Mouse (Mus musculus): ENCODE measurements around the gene Gc. TPM values are rescaled to one million over a fixed set of nuclear protein-coding genes. Genes with fewer than 3 reads are reported as not detected.

The Gc gene
- total and polyA plus RNA-seq, 2 experiments from 2014 or later, result 0.15 to 0.42 TPM

- Histone ChIP-seq H3K27ac (no peak overlapping the region), H3K4me2 (ENCODE audit: low read depth, low read length) (no peak overlapping the region), H3K36me3 (ENCODE audit: insufficient read depth, low read length) (no peaks in the 10 kb centered on the region), H3K4me1 (ENCODE audit: insufficient read depth, low read length) (no peaks in the 10 kb centered on the region), H3K27me3 (ENCODE audit: insufficient read depth, low read length) (no peaks in the 10 kb centered on the region), H3K9ac (replicated peaks; ENCODE audit: low read length) (no peak overlapping the region), H3K4me3 (ENCODE audit: low read length) (no peak overlapping the region), H3K9me3 (ENCODE audit: low read length) (no peaks in the 10 kb centered on the region)
- 81% methylated on average over 4 of the region's 4 CpGs for WGBS
- DNase-seq (ENCODE audit: low spot score) (no peak), ATAC-seq (no peak)
- no peak for TF ChIP-seq CTCF (IDR thresholded peaks at IDR 0.05; ENCODE audit: low read depth)
Measured at GRCm38 (mm10) chr5:89461817-89462216, 4.1 kb upstream of the Gc start.

GRCm38 (mm10) chr5:89459591-89459990 lies 1.9 kb upstream of the Gc start:
- H3K27me3 ChIP-seq (ENCODE audit: insufficient read depth, low read length), result no peaks in the 10 kb centered on the region
- TF ChIP-seq CTCF (IDR thresholded peaks at IDR 0.05; ENCODE audit: low read depth), result no peak
- no peak overlapping the region for H3K9ac ChIP-seq (replicated peaks; ENCODE audit: low read length)
- H3K4me2 ChIP-seq (ENCODE audit: low read depth, low read length), result no peak overlapping the region
- DNase-seq (ENCODE audit: low spot score), result no peak
- no peaks in the 10 kb centered on the region for H3K9me3 ChIP-seq (ENCODE audit: low read length)
- H3K4me3 ChIP-seq (ENCODE audit: low read length), result no peak overlapping the region
- no peak for ATAC-seq
- H3K27ac ChIP-seq, result no peak overlapping the region
- H3K4me1 ChIP-seq (ENCODE audit: insufficient read depth, low read length), result no peaks in the 10 kb centered on the region
- H3K36me3 ChIP-seq (ENCODE audit: insufficient read depth, low read length), result no peaks in the 10 kb centered on the region

DNA sequence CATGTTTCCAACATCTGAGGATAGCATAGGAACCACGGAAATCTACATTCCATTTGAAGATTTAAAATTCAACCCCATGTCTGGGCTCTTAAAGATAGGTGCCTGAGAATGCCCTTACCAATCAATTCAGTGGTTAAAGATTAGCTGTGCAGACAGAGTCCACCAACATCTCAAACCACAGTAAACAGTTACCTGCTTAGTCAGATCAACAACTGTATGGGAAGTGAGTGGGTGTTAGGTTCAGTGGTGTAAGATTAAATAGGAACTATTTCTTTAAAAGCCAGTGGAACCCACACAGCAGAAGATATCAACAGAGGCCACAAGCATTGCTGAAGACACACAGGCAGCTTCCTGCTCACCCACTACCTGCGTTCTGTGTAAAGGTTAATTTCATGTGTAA lies 1.3 kb upstream of the Gc start:
- no peaks in the 10 kb centered on the region for H3K27me3 ChIP-seq (ENCODE audit: insufficient read depth, low read length)
- H3K27ac ChIP-seq, result no peak overlapping the region
- H3K36me3 ChIP-seq (ENCODE audit: insufficient read depth, low read length), result no peaks in the 10 kb centered on the region
- H3K9ac ChIP-seq (replicated peaks; ENCODE audit: low read length), result no peak overlapping the region
- 83% methylated on average over 2 of the region's 2 CpGs for WGBS
- no peaks in the 10 kb centered on the region for H3K9me3 ChIP-seq (ENCODE audit: low read length)
- no peak for DNase-seq (ENCODE audit: low spot score)
- H3K4me1 ChIP-seq (ENCODE audit: insufficient read depth, low read length), result no peaks in the 10 kb centered on the region
- ATAC-seq, result no peak
- no peak for TF ChIP-seq CTCF (IDR thresholded peaks at IDR 0.05; ENCODE audit: low read depth)
- H3K4me3 ChIP-seq (ENCODE audit: low read length), result no peak overlapping the region
- H3K4me2 ChIP-seq (ENCODE audit: low read depth, low read length), result no peak overlapping the region

- Histone ChIP-seq H3K4me3 (ENCODE audit: low read length) (no peak overlapping the region), H3K9me3 (ENCODE audit: low read length) (no peaks in the 10 kb centered on the region), H3K36me3 (ENCODE audit: insufficient read depth, low read length) (no peaks in the 10 kb centered on the region), H3K4me2 (ENCODE audit: low read depth, low read length) (no peak overlapping the region), H3K4me1 (ENCODE audit: insufficient read depth, low read length) (no peaks in the 10 kb centered on the region), H3K27ac (no peak overlapping the region), H3K27me3 (ENCODE audit: insufficient read depth, low read length) (no peaks in the 10 kb centered on the region), H3K9ac (replicated peaks; ENCODE audit: low read length) (no peak overlapping the region)
- peak; percentile 61 for TF ChIP-seq CTCF (IDR thresholded peaks at IDR 0.05; ENCODE audit: low read depth)
- DNase-seq (ENCODE audit: low spot score) (peak; percentile 18), ATAC-seq (no peak)
- 53% methylated on average over 8 of the region's 8 CpGs for WGBS
Measured at GRCm38 (mm10) chr5:89455526-89455925, 2.2 kb downstream of the Gc start.

- ATAC-seq, result no peak
- Histone ChIP-seq H3K4me3 (ENCODE audit: low read length) (no peak overlapping the region), H3K36me3 (ENCODE audit: insufficient read depth, low read length) (no peaks in the 10 kb centered on the region), H3K9me3 (ENCODE audit: low read length) (no peaks in the 10 kb centered on the region), H3K4me2 (ENCODE audit: low read depth, low read length) (no peak overlapping the region), H3K9ac (replicated peaks; ENCODE audit: low read length) (no peak overlapping the region), H3K27ac (no peak overlapping the region), H3K27me3 (ENCODE audit: insufficient read depth, low read length) (no peaks in the 10 kb centered on the region), H3K4me1 (ENCODE audit: insufficient read depth, low read length) (no peaks in the 10 kb centered on the region)
- DNase-seq (ENCODE audit: low spot score), result no peak
- TF ChIP-seq CTCF (IDR thresholded peaks at IDR 0.05; ENCODE audit: low read depth), result no peak
Measured at GRCm38 (mm10) chr5:89450798-89451197, 6.9 kb downstream of the Gc start.

DNA sequence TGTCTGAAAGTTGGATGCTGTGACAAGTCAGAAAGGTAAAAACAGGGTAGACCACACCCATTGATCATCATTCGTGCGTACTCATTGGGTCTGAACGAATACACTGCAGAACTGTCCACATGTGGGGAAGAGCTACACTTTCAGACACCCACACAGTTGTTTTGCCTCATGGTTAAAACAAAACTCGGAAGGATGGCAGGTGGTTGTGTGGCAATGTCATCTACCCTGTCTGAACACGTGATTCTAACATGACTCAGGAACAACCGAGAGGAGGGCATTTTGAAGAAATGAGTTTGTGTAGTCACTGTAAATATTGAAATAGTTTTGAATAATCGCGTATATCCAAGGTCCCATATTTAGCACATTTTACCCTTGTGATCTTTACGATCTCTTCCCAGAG lies 8.4 kb downstream of the Gc start:
- WGBS, result 94% methylated on average over 9 of the region's 9 CpGs
- Histone ChIP-seq H3K9me3 (ENCODE audit: low read length) (no peaks in the 10 kb centered on the region), H3K4me1 (ENCODE audit: insufficient read depth, low read length) (no peaks in the 10 kb centered on the region), H3K4me2 (ENCODE audit: low read depth, low read length) (no peak overlapping the region), H3K27ac (no peak overlapping the region), H3K4me3 (ENCODE audit: low read length) (no peak overlapping the region), H3K27me3 (ENCODE audit: insufficient read depth, low read length) (no peaks in the 10 kb centered on the region), H3K36me3 (ENCODE audit: insufficient read depth, low read length) (no peaks in the 10 kb centered on the region), H3K9ac (replicated peaks; ENCODE audit: low read length) (no peak overlapping the region)
- ATAC-seq (no peak), DNase-seq (ENCODE audit: low spot score) (no peak)
- no peak for TF ChIP-seq CTCF (IDR thresholded peaks at IDR 0.05; ENCODE audit: low read depth)

DNA sequence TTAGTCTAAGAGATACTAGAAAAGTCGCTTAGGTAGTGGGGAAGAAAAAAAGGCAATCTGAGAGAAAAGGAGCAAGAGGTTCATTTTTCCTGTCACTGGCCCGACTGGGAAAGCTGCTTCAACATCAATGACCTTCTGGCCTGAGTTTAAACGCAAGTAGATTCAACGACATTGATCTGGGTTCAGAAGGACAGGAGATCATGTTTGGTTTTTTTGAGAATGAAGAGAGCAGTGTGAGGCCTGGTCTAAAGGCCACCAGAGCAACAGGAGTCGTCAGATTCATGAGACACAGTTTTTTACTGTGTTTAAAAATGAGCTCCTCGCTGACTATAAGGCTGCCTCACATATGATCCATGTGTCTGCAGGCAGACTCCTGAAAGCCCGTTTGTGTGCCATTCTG lies 9.7 kb downstream of the Gc start:
- 77% methylated on average over 7 of the region's 7 CpGs for WGBS
- no peak overlapping the region for H3K27ac ChIP-seq
- ATAC-seq, result no peak

More for the DNA sequence above, 9.7 kb downstream of the Gc start:
- H3K36me3 ChIP-seq (ENCODE audit: insufficient read depth, low read length), result no peaks in the 10 kb centered on the region
- H3K4me1 ChIP-seq (ENCODE audit: insufficient read depth, low read length), result no peaks in the 10 kb centered on the region
- DNase-seq (ENCODE audit: low spot score), result no peak
- H3K4me2 ChIP-seq (ENCODE audit: low read depth, low read length), result no peak overlapping the region
- no peak overlapping the region for H3K9ac ChIP-seq (replicated peaks; ENCODE audit: low read length)
- no peak for TF ChIP-seq CTCF (IDR thresholded peaks at IDR 0.05; ENCODE audit: low read depth)
- H3K9me3 ChIP-seq (ENCODE audit: low read length), result no peaks in the 10 kb centered on the region
- H3K4me3 ChIP-seq (ENCODE audit: low read length), result no peak overlapping the region
- no peaks in the 10 kb centered on the region for H3K27me3 ChIP-seq (ENCODE audit: insufficient read depth, low read length)

Measured in hindbrain, postnatal 0 days (tissue).